Mouse (Mus musculus): Measurements from ENCODE around the gene Ctsc. TPM values are rescaled to one million over a fixed set of nuclear protein-coding genes. Genes with fewer than 3 reads are reported as not detected.

Gene Ctsc
- polyA plus RNA-seq, 1 experiment from 2014 or later = 15.5 TPM

- H3K4me3 ChIP-seq = no peak overlapping the region
- H3K4me1 ChIP-seq = no peaks in the 10 kb centered on the region
- 89% methylated on average over 3 of the region's 3 CpGs for WGBS
- no peaks in the 10 kb centered on the region for H3K9me3 ChIP-seq
- H3K27ac ChIP-seq = no peak overlapping the region
- no peak overlapping the region for H3K4me2 ChIP-seq
- no peak overlapping the region for H3K9ac ChIP-seq
- no peaks in the 10 kb centered on the region for H3K27me3 ChIP-seq (replicated peaks)
- ATAC-seq (replicated peaks) = no peak
- H3K36me3 ChIP-seq (replicated peaks) = no peaks in the 10 kb centered on the region
Observed at GRCm38 (mm10) chr7:88310398-88311180, 32.7 kb downstream of the Ctsc start.

- H3K9me3 ChIP-seq = no peaks in the 10 kb centered on the region
- no peak overlapping the region for H3K4me2 ChIP-seq
- H3K36me3 ChIP-seq (replicated peaks) = no peaks in the 10 kb centered on the region
- no peak overlapping the region for H3K4me3 ChIP-seq
- no peaks in the 10 kb centered on the region for H3K27me3 ChIP-seq (replicated peaks)
- WGBS = 81% methylated on average over 3 of the region's 3 CpGs
- H3K27ac ChIP-seq = no peak overlapping the region
- H3K4me1 ChIP-seq = no peaks in the 10 kb centered on the region
- no peak for ATAC-seq (replicated peaks)
- no peak overlapping the region for H3K9ac ChIP-seq
Observed at GRCm38 (mm10) chr7:88316408-88316807, 38.5 kb downstream of the Ctsc start.

DNA sequence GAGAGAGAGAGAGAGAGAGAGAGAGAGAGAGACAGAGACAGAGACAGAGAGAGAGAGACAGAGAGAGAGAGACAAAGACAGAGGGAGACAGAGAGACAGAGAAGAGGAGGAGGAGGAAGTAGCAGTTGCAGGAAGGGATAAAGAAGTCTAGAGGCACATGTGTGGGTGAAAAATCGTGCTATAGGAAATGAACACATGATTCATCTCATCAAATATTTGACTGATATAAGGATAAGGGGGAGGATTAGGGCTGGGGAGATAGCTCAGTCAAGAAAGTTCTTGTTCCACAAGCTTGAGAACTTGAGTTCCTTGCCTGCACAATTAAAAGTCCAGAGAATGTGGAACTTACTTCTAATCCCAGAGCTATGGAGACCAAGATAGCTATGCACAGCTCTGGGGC lies 40.6 kb downstream of the Ctsc start:
- Histone ChIP-seq H3K27ac (no peak overlapping the region), H3K4me3 (no peak overlapping the region), H3K4me1 (no peaks in the 10 kb centered on the region), H3K36me3 (replicated peaks) (no peaks in the 10 kb centered on the region), H3K9me3 (no peaks in the 10 kb centered on the region), H3K9ac (no peak overlapping the region), H3K27me3 (replicated peaks) (no peaks in the 10 kb centered on the region), H3K4me2 (no peak overlapping the region)
- ATAC-seq (replicated peaks) = no peak
- 61% methylated on average over 1 of the region's 1 CpGs for WGBS

- H3K4me3 ChIP-seq = no peak overlapping the region
- no peak overlapping the region for H3K9ac ChIP-seq
- no peak for ATAC-seq (replicated peaks)
- no peaks in the 10 kb centered on the region for H3K36me3 ChIP-seq (replicated peaks)
- no peaks in the 10 kb centered on the region for H3K9me3 ChIP-seq
- no peak overlapping the region for H3K4me2 ChIP-seq
- no peaks in the 10 kb centered on the region for H3K4me1 ChIP-seq
- no peak overlapping the region for H3K27ac ChIP-seq
- H3K27me3 ChIP-seq (replicated peaks) = no peaks in the 10 kb centered on the region
- 77% methylated on average over 2 of the region's 2 CpGs for WGBS
Observed at GRCm38 (mm10) chr7:88318904-88319303, 41.0 kb downstream of the Ctsc start.

DNA sequence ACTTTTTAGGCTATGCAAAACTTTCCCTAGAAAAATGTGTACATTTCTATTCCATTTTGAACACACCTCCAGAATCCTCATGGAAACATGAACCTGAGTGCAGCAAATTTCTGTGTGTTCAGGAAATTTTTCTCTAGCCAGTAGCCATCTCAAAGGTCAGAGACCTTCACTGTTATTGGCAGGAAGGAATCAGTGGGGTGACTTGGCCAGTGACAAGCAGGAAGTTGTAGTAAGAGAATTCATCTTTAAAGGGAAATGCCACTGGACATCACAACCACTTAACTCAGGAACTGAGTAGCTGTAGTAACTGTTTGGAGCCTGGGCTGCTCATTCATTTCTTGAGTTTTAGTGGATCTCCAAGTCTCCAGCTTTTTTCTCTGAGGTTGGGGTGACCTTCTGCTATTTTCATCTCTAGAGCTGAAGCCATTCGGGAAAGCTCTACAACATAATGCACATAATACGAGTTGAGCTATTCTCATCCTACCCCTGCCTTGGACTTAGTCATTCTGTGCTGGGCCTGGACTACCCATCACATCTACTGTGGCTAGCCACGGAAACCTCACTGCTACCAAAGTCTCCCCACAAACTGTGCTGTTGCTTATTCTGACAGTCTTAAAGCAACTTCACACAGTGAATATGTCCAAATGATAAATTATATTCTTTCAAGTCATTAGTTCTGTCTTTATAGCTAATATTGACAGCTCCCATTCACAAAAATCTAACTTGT lies 41.7 kb downstream of the Ctsc start:
- ATAC-seq (replicated peaks) = no peak
- no peaks in the 10 kb centered on the region for H3K36me3 ChIP-seq (replicated peaks)
- H3K4me2 ChIP-seq = no peak overlapping the region
- no peak overlapping the region for H3K4me3 ChIP-seq
- no peaks in the 10 kb centered on the region for H3K4me1 ChIP-seq
- 93% methylated on average over 3 of the region's 3 CpGs for WGBS
- H3K27ac ChIP-seq = no peak overlapping the region
- H3K9ac ChIP-seq = no peak overlapping the region
- no peaks in the 10 kb centered on the region for H3K27me3 ChIP-seq (replicated peaks)
- no peaks in the 10 kb centered on the region for H3K9me3 ChIP-seq

DNA sequence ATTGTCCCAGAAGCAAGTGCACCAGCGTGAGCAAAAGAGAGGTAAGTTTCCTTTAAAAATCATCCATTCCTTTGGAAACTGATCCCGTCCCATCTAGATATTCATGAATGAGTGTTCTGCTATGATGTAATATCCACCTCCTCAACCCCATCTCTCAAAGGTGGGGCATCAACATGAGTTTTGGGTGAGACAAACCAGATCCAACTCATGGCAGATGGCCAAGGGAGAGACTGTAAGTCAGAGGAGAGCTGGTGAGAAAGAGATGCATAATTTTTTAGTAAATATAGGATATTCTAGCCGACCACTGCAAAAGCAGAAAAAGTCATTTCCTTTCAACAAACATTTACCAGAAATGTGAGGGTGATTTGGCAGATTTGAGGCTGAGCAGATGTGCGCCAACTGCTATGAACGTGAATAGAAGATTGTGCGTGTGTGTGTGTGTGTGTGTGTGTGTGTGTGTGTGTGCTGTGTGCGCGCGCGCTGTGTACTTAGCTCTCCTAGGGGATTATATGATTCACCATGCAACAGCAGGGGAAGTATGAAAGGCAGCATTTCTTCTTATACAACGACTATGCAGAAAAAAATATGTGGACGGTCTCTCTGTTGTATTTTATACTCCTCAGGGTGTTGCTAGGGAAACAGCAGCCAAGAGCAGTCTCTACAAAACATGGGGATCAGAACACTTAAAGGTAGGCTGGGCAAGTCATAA lies 42.9 kb downstream of the Ctsc start:
- peak; percentile 78 for ATAC-seq (replicated peaks)

DNA sequence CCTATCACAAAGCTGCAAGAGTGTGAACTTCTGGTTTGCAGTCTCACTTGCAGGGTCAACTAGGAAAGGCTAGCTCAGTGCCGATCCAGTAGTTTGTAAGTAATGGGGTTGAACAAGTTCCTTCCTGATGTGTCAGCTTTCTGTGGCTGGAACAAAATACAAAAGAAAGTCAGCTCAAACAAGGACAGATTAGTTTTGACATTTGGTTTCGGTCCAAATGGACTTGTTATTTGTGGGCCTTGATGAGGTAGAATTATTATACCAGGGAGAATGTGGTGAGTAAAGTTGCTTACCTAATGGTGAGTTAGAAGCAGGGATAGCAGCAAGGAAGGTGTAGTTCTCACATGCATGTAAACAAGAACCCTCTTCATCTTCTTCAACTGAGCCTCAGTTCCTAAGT lies 44.5 kb downstream of the Ctsc start:
- H3K4me3 ChIP-seq = no peak overlapping the region
- WGBS = 87% methylated on average over 2 of the region's 2 CpGs
- no peak overlapping the region for H3K4me2 ChIP-seq
- H3K27ac ChIP-seq = no peak overlapping the region
- H3K27me3 ChIP-seq (replicated peaks) = no peaks in the 10 kb centered on the region
- no peaks in the 10 kb centered on the region for H3K9me3 ChIP-seq
- no peaks in the 10 kb centered on the region for H3K36me3 ChIP-seq (replicated peaks)
- H3K4me1 ChIP-seq = no peaks in the 10 kb centered on the region
- ATAC-seq (replicated peaks) = no peak
- H3K9ac ChIP-seq = no peak overlapping the region

More for the DNA sequence above, 42.9 kb downstream of the Ctsc start:
- Histone ChIP-seq H3K4me2 (no peak overlapping the region), H3K4me3 (no peak overlapping the region), H3K27me3 (replicated peaks) (no peaks in the 10 kb centered on the region), H3K4me1 (no peaks in the 10 kb centered on the region), H3K9ac (no peak overlapping the region), H3K27ac (no peak overlapping the region), H3K36me3 (replicated peaks) (no peaks in the 10 kb centered on the region), H3K9me3 (no peaks in the 10 kb centered on the region)
- WGBS = 56% methylated on average over 12 of the region's 12 CpGs

- no peak overlapping the region for H3K4me3 ChIP-seq
- H3K27ac ChIP-seq = no peak overlapping the region
- no peaks in the 10 kb centered on the region for H3K27me3 ChIP-seq (replicated peaks)
- H3K4me2 ChIP-seq = no peak overlapping the region
- H3K9ac ChIP-seq = no peak overlapping the region
- ATAC-seq (replicated peaks) = no peak
- H3K4me1 ChIP-seq = no peaks in the 10 kb centered on the region
- H3K9me3 ChIP-seq = no peaks in the 10 kb centered on the region
- no peaks in the 10 kb centered on the region for H3K36me3 ChIP-seq (replicated peaks)
Observed at GRCm38 (mm10) chr7:88327495-88327894, 49.6 kb downstream of the Ctsc start.

GRCm38 (mm10) chr7:88343828-88344227 lies 65.9 kb downstream of the Ctsc start:
- no peaks in the 10 kb centered on the region for H3K36me3 ChIP-seq (replicated peaks)
- H3K4me2 ChIP-seq = no peak overlapping the region
- no peaks in the 10 kb centered on the region for H3K9me3 ChIP-seq

GRCm38 (mm10) chr7:88346035-88346434 lies 68.2 kb downstream of the Ctsc start:
- 84% methylated on average over 1 of the region's 1 CpGs for WGBS
- Histone ChIP-seq H3K9ac (no peak overlapping the region), H3K27ac (no peak overlapping the region), H3K27me3 (replicated peaks) (no peaks in the 10 kb centered on the region), H3K4me3 (no peak overlapping the region), H3K9me3 (no peaks in the 10 kb centered on the region), H3K4me1 (no peaks in the 10 kb centered on the region), H3K36me3 (replicated peaks) (no peaks in the 10 kb centered on the region), H3K4me2 (no peak overlapping the region)
- ATAC-seq (replicated peaks) = no peak

More at GRCm38 (mm10) chr7:88343828-88344227, 65.9 kb downstream of the Ctsc start:
- no peaks in the 10 kb centered on the region for H3K27me3 ChIP-seq (replicated peaks)
- no peak for ATAC-seq (replicated peaks)
- H3K4me1 ChIP-seq = no peaks in the 10 kb centered on the region
- H3K9ac ChIP-seq = no peak overlapping the region
- no peak overlapping the region for H3K27ac ChIP-seq
- H3K4me3 ChIP-seq = no peak overlapping the region

- Histone ChIP-seq H3K36me3 (replicated peaks) (no peaks in the 10 kb centered on the region), H3K9me3 (no peaks in the 10 kb centered on the region), H3K4me2 (no peak overlapping the region), H3K9ac (no peak overlapping the region), H3K4me3 (no peak overlapping the region), H3K27ac (no peak overlapping the region), H3K4me1 (no peaks in the 10 kb centered on the region), H3K27me3 (replicated peaks) (no peaks in the 10 kb centered on the region)
- WGBS = 42% methylated on average over 4 of the region's 4 CpGs
- ATAC-seq (replicated peaks) = no peak
Observed at GRCm38 (mm10) chr7:88356871-88357776, 79.2 kb downstream of the Ctsc start.

Data from midbrain, embryonic 15.5 days (tissue).